Mouse (Mus musculus) thymus, postnatal 10 days (tissue): ENCODE measurements around the gene Dnph1.

Source experiments
- DNase-seq, 2 experiments: peaks; one replicate each; pipeline ENCODE4 v3.0.0; 2021; ENCODE audit warnings: low spot score in 2 of 2

Gene Dnph1

GRCm38 (mm10) chr17:46503847-46504638 lies 7.5 kb downstream of the Dnph1 start:
- no peak for DNase-seq

- DNase-seq = no peak
Observed at GRCm38 (mm10) chr17:46505617-46506016, 9.1 kb downstream of the Dnph1 start.

GRCm38 (mm10) chr17:46511059-46511710 lies 14.7 kb downstream of the Dnph1 start:
- DNase-seq = no peak

- DNase-seq = no peak
Observed at GRCm38 (mm10) chr17:46513329-46513728, 16.8 kb downstream of the Dnph1 start.

GRCm38 (mm10) chr17:46519971-46520370 lies 23.5 kb downstream of the Dnph1 start:
- no peak for DNase-seq

GRCm38 (mm10) chr17:46520385-46520979 lies 24.0 kb downstream of the Dnph1 start:
- no peak for DNase-seq

- no peak for DNase-seq
Observed at GRCm38 (mm10) chr17:46521174-46521573, 24.7 kb downstream of the Dnph1 start.

GRCm38 (mm10) chr17:46521963-46522668 lies 25.6 kb downstream of the Dnph1 start:
- DNase-seq = no peak

- DNase-seq = no peak
Observed at GRCm38 (mm10) chr17:46525065-46525464, 28.6 kb downstream of the Dnph1 start.

- peak; percentile 43 to 84 for DNase-seq
Observed at GRCm38 (mm10) chr17:46525579-46526307, 29.2 kb downstream of the Dnph1 start.

GRCm38 (mm10) chr17:46543661-46544060 lies 47.1 kb downstream of the Dnph1 start:
- DNase-seq = no peak

GRCm38 (mm10) chr17:46545813-46546564 lies 49.5 kb downstream of the Dnph1 start, which contains the start of gene Cul9:
TSS of gene Cul9 (minus strand) at chr17:46546388.
- DNase-seq = peak in 1 of 2 experiments; percentile 32

- DNase-seq = no peak
Observed at GRCm38 (mm10) chr17:46546591-46546990, 50.1 kb downstream of the Dnph1 start.

GRCm38 (mm10) chr17:46546995-46547394 lies 50.5 kb downstream of the Dnph1 start:
- no peak for DNase-seq

GRCm38 (mm10) chr17:46547923-46548322 lies 51.4 kb downstream of the Dnph1 start:
- DNase-seq = no peak

- no peak for DNase-seq
Observed at GRCm38 (mm10) chr17:46548741-46549140, 52.2 kb downstream of the Dnph1 start.

- DNase-seq = no peak
Observed at GRCm38 (mm10) chr17:46549193-46549592, 52.7 kb downstream of the Dnph1 start.
